Mouse (Mus musculus): ENCODE results near the gene Fmo2. TPM values are rescaled to one million over a fixed set of nuclear protein-coding genes. Genes with fewer than 3 reads are reported as not detected.

The Fmo2 gene
- polyA plus RNA-seq, 1 experiment from 2014 or later: 0.42 TPM

DNA sequence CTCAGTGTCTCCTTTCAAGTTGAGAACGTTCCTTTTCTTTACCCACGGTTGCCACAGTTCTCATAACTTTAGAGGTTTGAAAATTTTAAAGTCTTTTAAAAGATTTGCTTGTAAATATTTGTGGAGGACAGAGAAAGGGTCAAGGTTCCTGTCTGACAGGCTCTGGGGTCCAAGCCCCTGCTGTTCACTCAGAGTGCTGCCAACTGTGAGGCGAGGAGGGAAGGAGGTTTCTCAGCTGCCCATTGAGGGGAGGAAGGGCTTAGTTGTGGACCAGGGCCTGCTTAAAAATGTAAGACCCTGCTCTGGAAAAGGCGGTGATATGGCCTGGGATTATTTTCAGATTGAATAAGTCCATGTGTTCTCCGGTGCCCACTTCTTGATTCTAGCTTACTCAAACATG is 33.4 kb upstream of the Fmo2 start:
- in situ Hi-C loops (cut with MboI; ENCODE audit: low pct_unique_long_range_greater_than_20kb): no loop called here
- ChIA-PET POLR2A (no interaction called here), CTCF (no interaction called here)
- TF ChIP-seq CTCF (IDR thresholded peaks at IDR 0.05): no peak
- H3K27me3 ChIP-seq: peaks cover 36% of the 10 kb centered on the region
- DNase-seq (ENCODE audit: low read depth, low spot score) (no peak), ATAC-seq (no peak)

DNA sequence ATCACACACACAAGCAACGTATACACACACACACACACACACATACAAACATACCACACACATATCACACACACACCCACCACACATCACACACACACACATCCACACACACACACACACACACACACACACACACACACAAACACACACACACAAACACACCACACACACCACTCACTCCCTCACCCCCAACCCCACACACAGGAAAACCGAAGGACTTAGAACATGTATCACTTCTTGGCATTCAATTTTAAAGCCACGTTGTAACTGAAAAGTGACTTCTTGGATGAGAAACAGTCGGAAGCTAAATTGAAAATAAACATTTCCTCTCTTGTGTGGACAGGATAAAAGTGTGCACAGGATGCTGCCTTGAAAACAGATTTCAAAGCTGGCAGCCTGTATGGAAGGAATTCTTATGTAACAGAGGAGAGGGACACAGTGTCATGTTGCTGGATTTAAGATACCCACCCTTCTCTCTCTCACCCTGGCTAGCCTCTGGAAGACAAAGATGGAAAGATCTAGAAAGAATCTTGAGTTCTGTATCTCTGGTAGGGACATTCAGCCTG is 32.9 kb upstream of the Fmo2 start:
- CTCF ChIA-PET: no interaction called here
- peaks cover 36% of the 10 kb centered on the region for H3K27me3 ChIP-seq
- in situ Hi-C loops (cut with MboI; ENCODE audit: low pct_unique_long_range_greater_than_20kb): no loop called here
- no peak for TF ChIP-seq CTCF (IDR thresholded peaks at IDR 0.05)
- POLR2A ChIA-PET: no interaction called here
- DNase-seq (ENCODE audit: low read depth, low spot score) (no peak), ATAC-seq (no peak)

GRCm38 (mm10) chr1:162930631-162931030 is 32.1 kb upstream of the Fmo2 start:
- no peak for DNase-seq (ENCODE audit: low read depth, low spot score)

GRCm38 (mm10) chr1:162929146-162929545 is 30.6 kb upstream of the Fmo2 start:
- DNase-seq (ENCODE audit: low read depth, low spot score) (no peak), ATAC-seq (no peak)
- no peak for TF ChIP-seq CTCF (IDR thresholded peaks at IDR 0.05)
- ChIA-PET CTCF (no interaction called here), POLR2A (no interaction called here)
- H3K27me3 ChIP-seq: peaks cover 30% of the 10 kb centered on the region
- in situ Hi-C loops (cut with MboI; ENCODE audit: low pct_unique_long_range_greater_than_20kb): no loop called here

More at GRCm38 (mm10) chr1:162930631-162931030, 32.1 kb upstream of the Fmo2 start:
- ChIA-PET POLR2A (no interaction called here), CTCF (no interaction called here)
- in situ Hi-C loops (cut with MboI; ENCODE audit: low pct_unique_long_range_greater_than_20kb): no loop called here
- TF ChIP-seq CTCF (IDR thresholded peaks at IDR 0.05): no peak
- peaks cover 38% of the 10 kb centered on the region for H3K27me3 ChIP-seq
- ATAC-seq: no peak

- peaks cover 53% of the 10 kb centered on the region for H3K27me3 ChIP-seq
- CTCF ChIA-PET: no interaction called here
- TF ChIP-seq CTCF (IDR thresholded peaks at IDR 0.05): no peak
- POLR2A ChIA-PET: no interaction called here
- in situ Hi-C loops (cut with MboI; ENCODE audit: low pct_unique_long_range_greater_than_20kb): no loop called here
- DNase-seq (ENCODE audit: low read depth, low spot score) (no peak), ATAC-seq (no peak)
These were observed 26.6 kb upstream of the Fmo2 start for GRCm38 (mm10) chr1:162925121-162925520.

GRCm38 (mm10) chr1:162916661-162917060 is 18.1 kb upstream of the Fmo2 start:
- TF ChIP-seq CTCF (IDR thresholded peaks at IDR 0.05): no peak
- CTCF ChIA-PET: no interaction called here
- H3K27me3 ChIP-seq: peaks cover 32% of the 10 kb centered on the region
- DNase-seq (ENCODE audit: low read depth, low spot score) (no peak), ATAC-seq (no peak)
- in situ Hi-C loops (cut with MboI; ENCODE audit: low pct_unique_long_range_greater_than_20kb): no loop called here
- POLR2A ChIA-PET: no interaction called here

- DNase-seq (ENCODE audit: low read depth, low spot score) (no peak), ATAC-seq (no peak)
- POLR2A ChIA-PET: interaction anchor here (0.6 to 0.7 kb wide), 2 partner anchors 26 to 166 kb away, joined by 3 to 4 read pairs; no protein-coding TSS in a partner anchor
- in situ Hi-C loops (cut with MboI; ENCODE audit: low pct_unique_long_range_greater_than_20kb): no loop called here
- no peak for TF ChIP-seq CTCF (IDR thresholded peaks at IDR 0.05)
- H3K27me3 ChIP-seq: peaks cover 32% of the 10 kb centered on the region
- CTCF ChIA-PET: interaction anchor here (1.1 to 1.8 kb wide), 3 partner anchors 11 to 24 kb away, joined by 3 to 4 read pairs (median 3); no protein-coding TSS in a partner anchor
These were observed 16.5 kb upstream of the Fmo2 start for GRCm38 (mm10) chr1:162914932-162915556.

DNA sequence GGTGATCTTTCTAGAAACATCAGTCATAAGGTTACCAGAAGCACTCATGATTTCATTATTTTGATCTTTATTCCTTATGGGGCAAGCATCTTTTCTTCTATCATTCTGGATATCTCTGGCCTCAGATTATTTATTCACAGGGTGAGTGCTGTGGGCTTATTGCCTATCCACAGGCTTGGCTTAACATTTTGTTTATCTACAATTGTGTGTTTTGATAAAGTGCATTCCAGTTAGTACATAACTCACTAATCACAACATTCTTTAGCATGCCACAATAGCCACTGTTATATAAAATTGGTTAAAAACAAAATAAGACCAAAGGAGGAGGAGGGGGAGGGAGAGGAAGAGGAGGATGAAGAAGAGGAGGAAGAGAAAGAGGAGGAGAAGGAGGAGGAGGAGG is 13.6 kb upstream of the Fmo2 start:
- ChIA-PET POLR2A (no interaction called here), CTCF (no interaction called here)
- peaks cover 37% of the 10 kb centered on the region for H3K27me3 ChIP-seq
- no peak for ATAC-seq
- in situ Hi-C loops (cut with MboI; ENCODE audit: low pct_unique_long_range_greater_than_20kb): no loop called here
- no peak for TF ChIP-seq CTCF (IDR thresholded peaks at IDR 0.05)
- no peak for DNase-seq (ENCODE audit: low read depth, low spot score)

GRCm38 (mm10) chr1:162901879-162902278 is 3.4 kb upstream of the Fmo2 start:
- in situ Hi-C loops (cut with MboI; ENCODE audit: low pct_unique_long_range_greater_than_20kb): no loop called here
- DNase-seq (ENCODE audit: low read depth, low spot score) (no peak), ATAC-seq (no peak)
- no peak for TF ChIP-seq CTCF (IDR thresholded peaks at IDR 0.05)
- CTCF ChIA-PET: interaction anchor here (1.1 kb wide), 1 partner anchor 12 kb away, joined by 3 read pairs; no protein-coding TSS in a partner anchor
- peaks cover 31% of the 10 kb centered on the region for H3K27me3 ChIP-seq
- POLR2A ChIA-PET: no interaction called here

DNA sequence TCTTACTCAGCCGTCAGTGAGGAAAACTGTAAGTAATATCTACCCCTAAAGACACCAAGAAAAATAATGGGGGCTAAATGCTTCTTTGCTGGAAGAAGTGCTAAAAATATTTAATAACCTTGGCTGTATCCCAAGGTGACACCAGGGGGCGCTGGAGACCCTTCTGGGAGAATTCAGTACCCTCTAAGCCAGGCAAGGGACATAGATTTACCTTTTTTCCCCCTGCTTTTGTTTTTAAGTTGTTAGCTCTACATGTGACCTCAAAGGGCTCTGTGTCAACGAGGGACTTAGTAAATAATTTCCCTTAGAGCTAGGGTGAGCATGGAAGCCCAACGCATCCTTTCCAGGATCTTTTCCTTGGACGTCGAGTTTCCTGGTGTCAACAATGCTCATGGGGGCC is 2.6 kb downstream of the Fmo2 start:
- ChIA-PET CTCF (interaction anchor here (0.6 to 1.7 kb wide), 10 partner anchors 11 to 190 kb away, joined by 3 to 6 read pairs (median 3); partner anchors contain the start of gene Mroh9), POLR2A (no interaction called here)
- no peak for ATAC-seq
- in situ Hi-C loops (cut with MboI; ENCODE audit: low pct_unique_long_range_greater_than_20kb): loop anchor here (5.0 to 25.0 kb wide), 2 partner anchors 161 to 1016 kb away; no protein-coding TSS in a partner anchor
- TF ChIP-seq CTCF (IDR thresholded peaks at IDR 0.05): peak; percentile 87
- H3K27me3 ChIP-seq: peaks cover 23% of the 10 kb centered on the region
- DNase-seq (ENCODE audit: low read depth, low spot score): no peak

DNA sequence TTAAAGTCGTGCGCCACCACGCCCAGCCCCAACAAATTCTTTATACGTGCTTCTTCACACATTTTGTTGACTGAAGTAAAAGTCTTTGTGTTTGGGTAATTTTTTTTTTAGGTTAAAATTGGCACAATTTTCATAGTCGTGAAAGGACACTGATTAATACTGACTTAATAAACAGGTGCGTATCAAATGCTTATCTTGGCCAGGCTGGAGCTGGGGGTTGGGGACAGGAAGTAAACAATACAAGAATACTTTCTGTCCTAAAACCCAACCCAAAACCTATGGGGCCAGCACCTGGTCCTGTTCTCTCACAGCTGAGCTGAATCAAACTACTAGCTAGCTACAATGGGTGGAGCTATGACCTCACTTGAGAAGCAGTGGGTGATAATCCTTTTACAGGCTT is 5.5 kb downstream of the Fmo2 start:
- in situ Hi-C loops (cut with MboI; ENCODE audit: low pct_unique_long_range_greater_than_20kb): loop anchor here (25.0 kb wide), 1 partner anchor 1019 kb away; no protein-coding TSS in a partner anchor
- ATAC-seq (no peak), DNase-seq (ENCODE audit: low read depth, low spot score) (no peak)
- CTCF ChIA-PET: no interaction called here
- peaks cover 26% of the 10 kb centered on the region for H3K27me3 ChIP-seq
- TF ChIP-seq CTCF (IDR thresholded peaks at IDR 0.05): no peak
- POLR2A ChIA-PET: interaction anchor here (0.6 to 0.9 kb wide), 3 partner anchors 13 to 1166 kb away, joined by 3 to 4 read pairs (median 3); no protein-coding TSS in a partner anchor

Measured in Patski (cell line).